Mouse (Mus musculus) thymus, postnatal 4 days (tissue): ENCODE data around the gene Abr.

Experiments
- DNase-seq: peaks from one replicate; pipeline ENCODE4 v3.0.0; 2021

Gene Abr

DNA sequence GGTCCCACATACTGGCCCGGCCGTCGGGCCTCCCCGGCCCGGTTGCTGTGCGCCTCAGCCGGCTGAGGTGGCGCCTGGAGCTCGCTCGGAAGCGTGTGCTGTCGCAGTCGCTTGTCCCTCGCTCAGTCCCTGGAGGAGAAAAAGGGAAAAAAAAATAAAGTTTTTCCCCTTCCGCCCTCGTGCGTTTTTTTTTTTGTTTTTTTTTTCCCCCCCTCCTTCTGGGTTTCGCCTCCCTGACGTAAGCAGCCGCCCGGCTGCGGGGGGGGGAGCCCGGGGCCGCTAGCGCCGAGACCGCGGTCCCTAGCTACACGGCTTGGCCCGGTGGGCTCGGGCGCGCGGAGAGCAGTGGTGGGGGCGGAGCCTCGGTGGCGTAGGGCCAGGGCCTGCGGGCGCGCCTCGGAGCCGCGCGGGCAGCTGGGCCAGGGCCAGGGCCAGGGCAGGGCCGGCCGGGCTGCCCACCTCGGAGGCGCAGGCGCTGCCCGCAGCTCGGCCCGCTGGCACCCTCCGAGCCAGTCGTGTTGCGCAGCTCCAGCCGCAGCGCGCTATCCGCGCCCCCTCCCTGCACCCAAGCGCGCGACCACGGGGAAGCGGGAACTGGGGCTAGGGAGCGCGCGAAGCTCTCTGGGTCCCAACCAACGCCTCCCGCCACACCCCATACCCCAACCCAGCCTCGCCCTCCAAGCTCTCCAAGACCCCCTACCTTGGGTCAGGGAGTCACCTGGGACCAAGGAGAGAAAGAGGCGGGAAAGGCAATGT is 1.3 kb upstream of the Abr start:
- peak; percentile 66 for DNase-seq

DNA sequence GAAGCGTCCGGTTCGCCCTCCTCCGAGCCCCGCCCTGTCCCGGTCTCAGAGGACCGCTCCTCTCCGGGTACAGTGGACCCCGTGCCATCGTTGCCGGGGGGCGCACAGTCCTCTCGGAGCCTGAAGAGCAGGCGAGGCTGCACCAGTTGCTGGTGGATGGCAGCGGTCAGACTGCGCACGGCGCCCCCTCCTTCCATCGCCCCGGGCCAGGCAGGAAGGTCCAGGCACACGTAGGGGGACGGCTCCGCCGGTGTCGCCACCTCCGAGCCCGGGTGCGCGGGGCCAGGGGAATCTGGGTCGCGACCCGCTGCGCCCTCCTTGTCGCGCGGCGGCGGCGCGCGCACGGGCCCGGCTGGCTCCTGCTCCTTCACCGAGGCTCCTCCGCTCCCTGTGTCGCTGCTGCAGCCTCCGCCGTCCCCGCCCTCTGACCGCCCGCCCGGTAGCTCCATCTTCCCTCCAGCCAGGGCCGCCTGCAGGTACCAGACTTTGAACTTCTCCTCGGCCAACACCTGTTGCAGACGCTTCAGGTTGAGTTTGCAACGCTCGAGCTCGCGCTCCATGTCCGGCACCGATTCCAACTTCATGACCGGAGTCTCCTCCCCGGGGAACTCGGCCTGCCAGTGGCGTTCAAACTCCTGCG is 572 bp upstream of the Abr start:
- peak; percentile 52 for DNase-seq

DNA sequence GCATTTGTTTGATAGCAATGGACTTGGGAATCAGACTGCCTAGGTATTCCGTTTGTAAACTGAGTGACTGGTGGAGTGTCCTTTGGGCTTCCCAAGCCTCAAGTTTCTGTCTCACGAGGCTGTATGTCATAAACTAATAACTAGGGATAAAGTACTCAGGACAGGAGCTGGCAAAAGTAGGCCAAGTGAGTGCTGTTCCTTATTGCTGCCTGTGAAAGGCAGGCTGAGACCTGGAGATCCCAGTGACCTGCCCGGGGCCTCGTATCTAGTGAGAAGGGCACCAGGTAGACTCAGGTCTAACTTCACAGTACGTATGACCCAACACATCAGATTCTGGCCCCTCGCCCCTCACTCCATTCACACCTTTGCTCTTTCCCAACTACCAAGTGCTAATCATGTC is 4.0 kb downstream of the Abr start:
- DNase-seq = no peak

DNA sequence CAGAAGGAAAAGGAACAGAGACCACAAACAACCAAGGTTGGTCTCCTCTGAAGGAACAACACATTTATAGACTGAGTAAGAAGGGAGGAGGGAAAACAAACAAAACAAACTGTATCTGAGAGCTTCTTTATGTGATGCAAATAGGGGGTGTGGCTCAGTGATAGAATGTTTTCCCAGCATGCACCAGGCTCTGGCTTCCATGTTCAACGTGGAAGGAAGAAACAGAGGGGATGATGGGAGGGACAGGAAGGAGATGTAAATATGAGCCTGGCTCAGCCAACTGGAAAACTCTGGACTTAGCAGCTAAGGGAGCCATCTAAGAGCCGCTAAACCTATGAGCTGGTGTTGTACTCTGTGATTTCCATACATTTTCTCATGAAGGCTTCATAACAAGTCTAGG is 7.9 kb downstream of the Abr start:
- no peak for DNase-seq

DNA sequence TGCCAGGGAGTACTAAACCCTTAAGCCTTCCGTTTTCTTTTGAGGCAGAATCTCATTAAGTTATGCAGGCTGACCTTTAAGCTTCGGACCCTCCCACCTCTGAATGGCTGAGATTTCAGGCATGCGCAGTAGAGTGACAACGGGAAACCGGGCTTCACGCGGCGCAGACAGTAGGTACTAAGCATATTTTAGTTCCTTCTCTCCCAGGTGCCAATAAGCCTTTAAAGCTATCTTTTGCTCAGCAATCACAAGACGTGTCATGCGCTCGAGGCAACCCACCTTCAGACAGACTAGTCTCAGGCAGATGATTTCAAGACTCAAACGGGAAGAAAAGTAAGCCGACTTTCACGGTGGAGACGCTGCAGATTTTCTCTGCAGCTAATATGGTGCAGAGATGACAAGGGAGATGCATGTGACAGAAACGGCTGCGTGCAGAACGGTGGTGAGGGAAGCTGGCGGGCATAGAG is 9.4 kb downstream of the Abr start:
- peak; percentile 11 for DNase-seq

- no peak for DNase-seq
These were observed 11.2 kb downstream of the Abr start for GRCm38 (mm10) chr11:76610948-76611347.

GRCm38 (mm10) chr11:76606521-76606920 is 15.6 kb downstream of the Abr start:
- no peak for DNase-seq

DNA sequence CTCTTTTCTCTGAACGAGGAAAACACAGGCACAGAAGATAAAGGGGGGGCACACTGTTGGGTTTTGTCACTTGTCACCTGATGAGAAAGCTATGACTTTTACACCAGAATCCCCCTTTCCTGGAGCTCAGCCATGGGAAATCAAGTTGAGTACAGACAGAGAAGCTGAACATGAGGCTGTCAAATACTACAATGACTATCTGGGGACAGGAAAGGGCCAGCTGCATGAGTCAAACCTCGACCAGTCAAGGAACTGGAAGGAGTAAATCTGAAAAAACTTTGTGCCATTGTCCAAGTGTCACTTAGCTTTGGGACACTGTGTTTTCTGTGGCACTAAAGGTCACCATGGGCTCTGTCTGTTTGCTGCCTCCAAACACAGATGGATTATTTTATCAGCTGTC is 22.9 kb downstream of the Abr start:
- no peak for DNase-seq

DNA sequence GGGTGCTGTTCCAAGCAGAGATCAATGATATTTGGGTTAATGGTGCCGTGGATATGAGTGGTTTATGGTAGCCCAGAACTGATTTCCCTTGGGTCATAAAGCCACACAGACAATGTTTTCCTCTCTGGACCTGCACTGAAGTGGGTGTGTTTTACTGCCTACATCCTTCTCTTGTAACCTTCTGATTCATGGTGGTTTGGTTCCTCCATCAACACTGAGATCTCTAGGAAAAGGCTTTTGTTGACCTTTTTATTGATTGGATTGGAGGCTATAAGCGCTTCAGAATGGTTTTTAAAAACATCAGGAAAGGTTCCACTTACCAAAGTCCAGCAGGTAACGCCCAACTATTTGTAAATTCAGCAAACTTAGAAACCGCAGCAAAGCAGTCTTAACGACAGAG is 23.4 kb downstream of the Abr start:
- DNase-seq = no peak

- no peak for DNase-seq
These were observed 28.3 kb downstream of the Abr start for GRCm38 (mm10) chr11:76593620-76594326.

- DNase-seq = no peak
These were observed 32.4 kb downstream of the Abr start for GRCm38 (mm10) chr11:76589746-76590145.

DNA sequence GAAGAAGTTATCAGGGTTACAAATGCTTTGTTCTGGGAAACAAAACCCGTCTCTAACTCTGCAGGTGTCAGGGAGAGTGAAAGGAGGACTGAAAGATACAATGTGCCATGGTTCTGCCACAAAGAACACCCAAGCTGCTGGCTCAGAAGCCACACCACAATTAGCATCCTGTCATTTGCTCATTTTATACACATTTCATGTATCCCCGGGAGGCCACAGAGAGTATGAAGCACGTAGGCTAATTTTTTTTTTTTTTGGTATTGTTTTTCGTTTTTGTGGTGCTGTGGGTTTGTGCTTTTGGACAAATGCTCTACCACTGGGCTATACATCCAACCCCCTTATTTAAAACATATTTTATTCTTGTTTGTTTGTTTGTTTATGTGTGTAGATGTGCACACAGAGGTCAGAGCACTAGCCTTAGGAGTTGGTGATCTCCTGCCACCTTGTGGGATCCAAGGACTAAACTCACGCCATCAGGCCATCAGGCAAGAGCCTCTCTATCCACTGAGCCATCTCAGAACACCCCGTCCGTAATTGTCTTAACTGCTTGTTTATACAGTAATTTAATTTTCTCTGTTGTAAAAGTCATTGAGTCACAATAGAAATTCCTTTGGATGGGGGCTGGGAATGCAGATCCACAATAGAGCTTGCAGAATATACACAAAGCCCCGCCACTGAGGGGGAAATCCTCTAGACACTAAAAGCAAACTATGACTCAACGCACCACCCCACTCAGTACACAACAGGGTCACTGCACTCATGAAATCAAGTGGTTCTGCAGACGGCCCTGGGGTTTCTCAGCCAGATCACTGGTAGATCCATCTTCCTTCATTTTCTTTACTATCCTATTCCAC is 33.3 kb downstream of the Abr start:
- no peak for DNase-seq

- peak; percentile 21 for DNase-seq
These were observed 34.1 kb downstream of the Abr start for GRCm38 (mm10) chr11:76588032-76588431.

DNA sequence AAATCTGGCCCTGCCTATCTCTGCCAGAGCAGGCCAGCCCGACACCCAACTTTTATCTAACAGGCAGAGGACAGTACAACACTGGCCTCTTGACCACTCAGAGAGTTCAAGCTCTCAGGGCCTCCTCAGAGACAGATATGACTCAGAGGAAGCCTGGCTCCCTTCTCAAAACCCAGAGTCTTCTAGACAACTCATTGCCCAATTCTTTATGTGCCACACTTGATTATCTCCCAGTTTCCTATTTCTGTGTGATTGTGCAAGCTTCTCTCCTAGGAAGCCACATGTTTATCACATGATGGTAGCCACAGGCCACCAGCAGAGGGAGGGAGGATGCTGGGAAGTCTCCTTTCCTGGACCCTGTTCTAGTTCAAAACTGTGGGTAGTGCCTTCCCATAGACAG is 34.8 kb downstream of the Abr start:
- no peak for DNase-seq

- DNase-seq = no peak
These were observed 36.0 kb downstream of the Abr start for GRCm38 (mm10) chr11:76586119-76586518.

GRCm38 (mm10) chr11:76577588-76578257 is 44.4 kb downstream of the Abr start:
- DNase-seq = peak; percentile 95

- no peak for DNase-seq
These were observed 49.2 kb downstream of the Abr start for GRCm38 (mm10) chr11:76572820-76573385.

GRCm38 (mm10) chr11:76571613-76571929 is 50.5 kb downstream of the Abr start:
- no peak for DNase-seq

- DNase-seq = peak; percentile 59
These were observed 51.1 kb downstream of the Abr start for GRCm38 (mm10) chr11:76570741-76571612.

GRCm38 (mm10) chr11:76570201-76570731 is 51.8 kb downstream of the Abr start:
- DNase-seq = no peak

GRCm38 (mm10) chr11:76569436-76569835 is 52.7 kb downstream of the Abr start:
- DNase-seq = no peak
